Mouse (Mus musculus) heart, postnatal 36 days (tissue): ENCODE measurements around the gene Tnfrsf21. TPM values are rescaled to one million over a fixed set of nuclear protein-coding genes. Genes with fewer than 3 reads are reported as not detected.

Experiments used
- DNase-seq, 2 experiments: peaks; one replicate each; pipeline ENCODE4 v3.0.0; 2021 to 2022
- intact Hi-C: fragments of 180-260 bp; cut with DNase I; formaldehyde crosslinking; loops from one replicate; pipeline ENCODE4 v1.15.1; 2025
- total RNA-seq, 2 experiments: library from RNA; stranded (reverse); gene quantifications; 2 replicates each; pipeline ENCODE4 v1.2.3; 2021

The Tnfrsf21 gene
- 10 to 100 TPM; 11.9 to 12.2 TPM for total RNA-seq

- intact Hi-C loops: loop anchor here (1.0 to 2.0 kb wide), 2 partner anchors 60 to 213 kb away; no protein-coding TSS in a partner anchor
- DNase-seq: peak; percentile 87 to 90
Observed at GRCm38 (mm10) chr17:43016371-43017331, at the start of gene Tnfrsf21. TSS of gene Tnfrsf21 (plus strand) at chr17:43016555.

GRCm38 (mm10) chr17:42968174-42968573, 48.2 kb upstream of the Tnfrsf21 start:
- intact Hi-C loops: no loop called here

GRCm38 (mm10) chr17:42975312-42975996, 40.9 kb upstream of the Tnfrsf21 start:
- DNase-seq: peak in 1 of 2 experiments; percentile 3
- intact Hi-C loops: no loop called here

More at GRCm38 (mm10) chr17:42968174-42968573, 48.2 kb upstream of the Tnfrsf21 start:
- DNase-seq: no peak

- DNase-seq: no peak
- intact Hi-C loops: no loop called here
Observed at GRCm38 (mm10) chr17:42977766-42978165, 38.6 kb upstream of the Tnfrsf21 start.

GRCm38 (mm10) chr17:42978345-42978744, 38.0 kb upstream of the Tnfrsf21 start:
- no peak for DNase-seq
- intact Hi-C loops: no loop called here

GRCm38 (mm10) chr17:42981806-42982205, 34.5 kb upstream of the Tnfrsf21 start:
- no peak for DNase-seq
- intact Hi-C loops: no loop called here

- no peak for DNase-seq
- intact Hi-C loops: no loop called here
Observed at GRCm38 (mm10) chr17:42982568-42982967, 33.8 kb upstream of the Tnfrsf21 start.

- intact Hi-C loops: no loop called here
- DNase-seq: peak in 1 of 2 experiments; percentile 8
Observed at GRCm38 (mm10) chr17:42985837-42986589, 30.3 kb upstream of the Tnfrsf21 start.

GRCm38 (mm10) chr17:42987692-42988091, 28.7 kb upstream of the Tnfrsf21 start:
- intact Hi-C loops: no loop called here
- peak in 1 of 2 experiments; percentile 10 for DNase-seq

GRCm38 (mm10) chr17:42989981-42990380, 26.4 kb upstream of the Tnfrsf21 start:
- intact Hi-C loops: no loop called here
- DNase-seq: no peak

GRCm38 (mm10) chr17:42991112-42991511, 25.2 kb upstream of the Tnfrsf21 start:
- no peak for DNase-seq
- intact Hi-C loops: no loop called here

- intact Hi-C loops: no loop called here
- DNase-seq: no peak
Observed at GRCm38 (mm10) chr17:42999446-42999977, 16.8 kb upstream of the Tnfrsf21 start.

GRCm38 (mm10) chr17:43000598-43000997, 15.8 kb upstream of the Tnfrsf21 start:
- intact Hi-C loops: no loop called here
- no peak for DNase-seq

- intact Hi-C loops: loop anchor here (5.0 kb wide), 1 partner anchor 445 kb away; no protein-coding TSS in a partner anchor
- DNase-seq: peak; percentile 48 to 64
Observed at GRCm38 (mm10) chr17:43012718-43013117, 3.6 kb upstream of the Tnfrsf21 start.

- DNase-seq: peak; percentile 57 to 62
- intact Hi-C loops: loop anchor here (2.0 kb wide), 1 partner anchor 59 kb away; no protein-coding TSS in a partner anchor
Observed at GRCm38 (mm10) chr17:43017341-43018052, 1.1 kb downstream of the Tnfrsf21 start.

GRCm38 (mm10) chr17:43018071-43018470, 1.7 kb downstream of the Tnfrsf21 start:
- DNase-seq: no peak
- intact Hi-C loops: no loop called here

- no peak for DNase-seq
- intact Hi-C loops: no loop called here
Observed at GRCm38 (mm10) chr17:43019660-43020059, 3.3 kb downstream of the Tnfrsf21 start.

- intact Hi-C loops: no loop called here
- DNase-seq: no peak
Observed at GRCm38 (mm10) chr17:43021017-43021416, 4.7 kb downstream of the Tnfrsf21 start.

GRCm38 (mm10) chr17:43022056-43022455, 5.7 kb downstream of the Tnfrsf21 start:
- intact Hi-C loops: no loop called here
- no peak for DNase-seq
